ENCODE assay signal across 8 mouse cellular contexts in the genomic region with DNA sequence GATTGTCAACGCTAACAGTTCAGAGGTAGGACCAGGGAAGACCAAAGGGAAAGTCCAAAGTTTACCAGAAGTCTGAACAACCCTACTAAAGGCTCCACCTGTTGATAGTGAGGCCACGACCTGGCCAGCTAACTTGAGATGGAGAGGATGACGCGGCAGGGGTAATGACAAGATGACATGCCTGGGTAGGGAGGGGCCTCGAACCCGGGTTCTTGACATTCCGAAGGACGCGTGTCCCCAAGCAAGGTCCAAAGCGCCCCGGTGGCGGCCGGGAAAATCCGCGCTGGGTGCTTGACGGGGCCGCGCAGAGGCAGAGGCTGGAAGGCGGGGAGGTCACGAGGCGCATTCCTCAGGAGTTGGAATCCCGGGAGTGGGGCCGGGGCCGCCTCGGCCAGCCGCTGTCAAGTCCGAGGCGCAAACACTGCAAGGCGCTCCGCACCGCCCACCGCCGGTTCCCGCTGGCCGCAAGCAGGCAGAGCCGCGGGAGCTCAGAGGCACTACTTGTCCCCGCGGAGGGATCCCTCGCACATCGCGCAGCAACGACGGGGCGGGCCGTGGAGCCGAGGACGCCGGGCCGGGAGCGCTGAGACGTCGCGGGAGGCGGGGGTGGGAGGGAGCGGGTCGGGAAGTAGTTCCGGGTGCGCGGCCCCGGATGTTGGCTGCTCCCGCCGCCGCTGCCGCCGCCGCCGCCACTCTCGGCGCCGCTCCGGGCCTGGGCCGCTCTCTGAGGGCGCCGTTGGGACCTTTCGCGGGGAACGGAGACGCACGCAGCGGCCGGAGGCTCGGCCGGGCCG. TPM values are rescaled to one million over a fixed set of nuclear protein-coding genes. Genes with fewer than 3 reads are reported as not detected.
DNase-seq lines count a peak whose midpoint lies in the region; ATAC-seq lines count a peak whose summit lies in the region.

Gene Frg2f1, minus strand, starts transcription at position 499 of the 794 bp plus-strand sequence.

- H3K4me3 ChIP-seq in forebrain, embryonic 14.5 days (ENCODE audit: low read depth, low read length), result peak within 1 kb of the TSS; percentile 74
- H3K4me3 ChIP-seq in neural tube, embryonic 15.5 days (replicated peaks), result peak within 1 kb of the TSS; percentile 96

- peaks cover 12% of the 10 kb centered on the region for H3K4me1 ChIP-seq in forebrain, embryonic 14.5 days (ENCODE audit: control insufficient read depth, insufficient read depth, low read length)
- H3K4me1 ChIP-seq in neural tube, embryonic 15.5 days, result peaks cover 32% of the 10 kb centered on the region

- H3K9me3 ChIP-seq in forebrain, embryonic 14.5 days (replicated peaks; ENCODE audit: control insufficient read depth, low read length), result no peaks in the 10 kb centered on the region
- no peaks in the 10 kb centered on the region for H3K9me3 ChIP-seq in neural tube, embryonic 15.5 days (replicated peaks)

- H3K36me3 ChIP-seq in forebrain, embryonic 14.5 days (ENCODE audit: control insufficient read depth, insufficient read depth, low read length), result no peaks in the 10 kb centered on the region
- no peaks in the 10 kb centered on the region for H3K36me3 ChIP-seq in neural tube, embryonic 15.5 days

- peak within 1 kb of the TSS; percentile 96 for H3K27ac ChIP-seq in forebrain, embryonic 14.5 days (ENCODE audit: low read depth, low read length)
- peak within 1 kb of the TSS; percentile 99 for H3K27ac ChIP-seq in neural tube, embryonic 15.5 days (replicated peaks)

- WGBS in forebrain, embryonic 14.5 days, result under 1% methylated on average over 72 of the region's 85 CpGs
- WGBS in neural tube, embryonic 15.5 days, result under 1% methylated on average over 73 of the region's 85 CpGs

- peak; percentile 96 for ATAC-seq in forebrain, embryonic 14.5 days
- ATAC-seq in neural tube, embryonic 15.5 days (ENCODE audit: low FRiP score), result peak; percentile 94

- peak within 1 kb of the TSS; percentile 77 for H3K4me2 ChIP-seq in forebrain, embryonic 14.5 days (ENCODE audit: low read length)
- peak within 1 kb of the TSS; percentile 71 for H3K4me2 ChIP-seq in neural tube, embryonic 15.5 days

- H3K27me3 ChIP-seq in forebrain, embryonic 14.5 days (replicated peaks; ENCODE audit: control insufficient read depth, insufficient read depth, low read length), result no peaks in the 10 kb centered on the region
- no peaks in the 10 kb centered on the region for H3K27me3 ChIP-seq in neural tube, embryonic 15.5 days (replicated peaks)

- intact Hi-C loops in heart, postnatal 14 days (cut with DNase I), result loop anchor here (5.0 to 10.0 kb wide), 4 partner anchors 73 to 244 kb away; partner anchors contain the start of genes Ppcs, Ybx1 and Zmynd12

- DNase-seq in ES-CJ7 (ENCODE audit: low read depth, low spot score), result peak; percentile 95
- peak; percentile 93 for DNase-seq in cerebellum, adult 11 months
- peak; percentile 96 for DNase-seq in forebrain, embryonic 14.5 days (ENCODE audit: low spot score)
- peak; percentile 97 for DNase-seq in heart, postnatal 14 days
- DNase-seq in layer of hippocampus, adult 11-12 months (ENCODE audit: low spot score), result peak; percentile 94
- peak; percentile 93 to 94 for DNase-seq in lung, adult 18-20 months
- DNase-seq in testis, postnatal 14 days (ENCODE audit: low spot score), result peak; percentile 94

- H3K9ac ChIP-seq in forebrain, embryonic 14.5 days (ENCODE audit: low read length), result peak within 1 kb of the TSS; percentile 92
- H3K9ac ChIP-seq in neural tube, embryonic 15.5 days (replicated peaks), result peak within 1 kb of the TSS; percentile 98

RNA-seq across cellular contexts. Expression of gene Frg2f1, which starts in this region (rescaled TPM):
- polyA plus RNA-seq in forebrain, embryonic 14.5 days (2014; fragmentation: Nextera tagmentation; extraction: Ambion mirVana), result 4.2 and 6.5 TPM in 2 replicates
- 1 to 10 TPM; 4.2 to 6.7 TPM for total RNA-seq in heart, postnatal 14 days (2021)
- polyA plus RNA-seq in neural tube, embryonic 15.5 days (2015; fragmentation: Nextera tagmentation; extraction: Ambion mirVana), result 9.6 and 12.1 TPM in 2 replicates

Comparison
In these comparisons a context has a peak if more than half of its experiments do, and no peak if none do; other contexts are left out.
1. Peak in every context shown above with its lines: DNase-seq, ATAC-seq, H3K4me3 ChIP-seq and H3K27ac ChIP-seq.